Mouse (Mus musculus): ENCODE measurements around the gene Ccna1. TPM values are rescaled to one million over a fixed set of nuclear protein-coding genes. Genes with fewer than 3 reads are reported as not detected.
A peak's percentile ranks its signal among the peaks of the same experiment; 100 is the strongest.

Ccna1 gene
- polyA plus RNA-seq, 1 experiment from 2014 or later = 1.7 TPM

DNA sequence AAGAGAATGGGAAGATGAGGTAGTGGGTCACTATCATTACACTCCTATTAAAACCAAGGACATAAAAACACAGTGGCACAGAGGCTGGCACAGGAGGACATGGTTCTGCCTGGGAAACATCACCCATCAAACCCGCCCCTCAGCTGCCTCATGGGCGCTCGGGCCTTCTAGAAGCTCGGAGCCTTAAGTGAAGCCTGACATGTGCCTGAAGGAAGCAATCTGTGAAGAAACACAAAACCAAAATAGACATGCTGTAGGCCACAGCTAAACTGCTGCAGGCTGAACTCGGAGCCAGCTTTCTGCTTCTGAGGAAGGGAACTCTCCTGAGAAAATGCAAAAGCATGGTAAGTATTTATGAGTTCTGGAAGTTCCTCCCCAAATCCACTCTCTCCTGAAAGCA lies 31.6 kb upstream of the Ccna1 start:
- no peak overlapping the region for H3K9ac ChIP-seq
- H3K9me3 ChIP-seq = no peaks in the 10 kb centered on the region
- 78% methylated on average over 5 of the region's 5 CpGs for WGBS
- no peaks in the 10 kb centered on the region for H3K36me3 ChIP-seq
- H3K27ac ChIP-seq = no peak overlapping the region
- no peak overlapping the region for H3K4me2 ChIP-seq
- H3K27me3 ChIP-seq (replicated peaks) = no peaks in the 10 kb centered on the region
- H3K4me1 ChIP-seq = no peaks in the 10 kb centered on the region
- H3K4me3 ChIP-seq (replicated peaks) = no peak overlapping the region
- no peak for ATAC-seq (ENCODE audit: insufficient read depth, low FRiP score, low read depth)

GRCm38 (mm10) chr3:55085716-55086115 lies 30.4 kb upstream of the Ccna1 start:
- ATAC-seq (ENCODE audit: insufficient read depth, low FRiP score, low read depth) = no peak
- Histone ChIP-seq H3K4me1 (no peaks in the 10 kb centered on the region), H3K9me3 (no peaks in the 10 kb centered on the region), H3K36me3 (no peaks in the 10 kb centered on the region), H3K27me3 (replicated peaks) (no peaks in the 10 kb centered on the region), H3K4me3 (replicated peaks) (no peak overlapping the region), H3K27ac (no peak overlapping the region), H3K4me2 (no peak overlapping the region), H3K9ac (no peak overlapping the region)
- WGBS = 51% methylated on average over 3 of the region's 3 CpGs

GRCm38 (mm10) chr3:55084781-55085180 lies 29.5 kb upstream of the Ccna1 start:
- no peaks in the 10 kb centered on the region for H3K9me3 ChIP-seq
- no peaks in the 10 kb centered on the region for H3K36me3 ChIP-seq
- no peak overlapping the region for H3K4me2 ChIP-seq
- ATAC-seq (ENCODE audit: insufficient read depth, low FRiP score, low read depth) = no peak
- H3K4me3 ChIP-seq (replicated peaks) = no peak overlapping the region
- no peak overlapping the region for H3K27ac ChIP-seq
- WGBS = 52% methylated on average over 6 of the region's 6 CpGs
- no peak overlapping the region for H3K9ac ChIP-seq
- no peaks in the 10 kb centered on the region for H3K27me3 ChIP-seq (replicated peaks)
- no peaks in the 10 kb centered on the region for H3K4me1 ChIP-seq

DNA sequence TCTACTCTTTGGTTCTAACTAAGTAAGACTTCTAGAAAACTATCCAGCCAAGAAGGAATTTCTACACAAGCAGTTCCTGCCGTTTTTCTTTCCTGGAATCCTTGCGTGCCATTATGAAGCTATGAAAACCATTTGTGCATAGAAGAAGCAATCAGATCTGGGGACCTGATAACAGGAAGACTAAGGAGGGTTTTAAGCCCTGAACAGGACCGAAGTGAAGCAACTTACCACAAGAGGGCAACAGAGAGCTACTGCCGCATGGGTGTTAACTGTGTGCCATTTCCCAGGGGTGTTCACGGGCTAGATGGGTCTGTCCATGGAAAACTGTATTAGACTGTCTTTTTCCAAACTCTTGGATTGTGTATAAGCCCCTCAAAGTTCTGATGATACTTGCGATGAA lies 24.8 kb upstream of the Ccna1 start:
- 12% methylated on average over 6 of the region's 6 CpGs for WGBS

GRCm38 (mm10) chr3:55079619-55080018 lies 24.3 kb upstream of the Ccna1 start:
- Histone ChIP-seq H3K9ac (no peak overlapping the region), H3K4me1 (no peaks in the 10 kb centered on the region), H3K4me2 (no peak overlapping the region), H3K9me3 (no peaks in the 10 kb centered on the region), H3K4me3 (replicated peaks) (no peak overlapping the region), H3K27ac (no peak overlapping the region), H3K27me3 (replicated peaks) (no peaks in the 10 kb centered on the region), H3K36me3 (no peaks in the 10 kb centered on the region)
- WGBS = 75% methylated on average over 8 of the region's 8 CpGs
- ATAC-seq (ENCODE audit: insufficient read depth, low FRiP score, low read depth) = no peak

More for the DNA sequence above, 24.8 kb upstream of the Ccna1 start:
- Histone ChIP-seq H3K27ac (no peak overlapping the region), H3K27me3 (replicated peaks) (no peaks in the 10 kb centered on the region), H3K36me3 (no peaks in the 10 kb centered on the region), H3K4me3 (replicated peaks) (no peak overlapping the region), H3K4me1 (no peaks in the 10 kb centered on the region), H3K9ac (no peak overlapping the region), H3K9me3 (no peaks in the 10 kb centered on the region), H3K4me2 (no peak overlapping the region)
- ATAC-seq (ENCODE audit: insufficient read depth, low FRiP score, low read depth) = peak; percentile 70; the same call in 1 of the 2 replicates

DNA sequence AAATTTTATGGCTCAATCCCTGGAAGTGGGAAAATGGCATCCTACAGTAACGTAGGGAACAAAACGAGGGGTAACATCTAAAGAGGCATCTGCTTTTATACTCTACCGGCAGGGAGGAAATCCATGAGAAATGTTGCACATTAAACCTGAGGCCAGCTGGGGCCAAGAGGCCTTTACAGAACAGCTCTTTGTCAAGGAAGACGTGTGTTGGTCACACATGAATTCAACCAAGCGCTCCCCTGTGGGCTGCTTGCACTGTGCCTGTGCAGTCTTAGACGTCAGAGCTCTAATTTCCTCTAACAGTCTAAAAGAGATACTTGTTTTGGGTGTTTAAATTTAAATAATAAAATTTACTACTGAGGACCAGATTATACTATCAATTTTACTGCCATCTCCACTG lies 22.9 kb upstream of the Ccna1 start:
- no peaks in the 10 kb centered on the region for H3K36me3 ChIP-seq
- H3K9me3 ChIP-seq = no peaks in the 10 kb centered on the region
- no peak overlapping the region for H3K4me3 ChIP-seq (replicated peaks)
- WGBS = 61% methylated on average over 6 of the region's 6 CpGs
- H3K9ac ChIP-seq = no peak overlapping the region
- H3K27ac ChIP-seq = no peak overlapping the region
- H3K27me3 ChIP-seq (replicated peaks) = no peaks in the 10 kb centered on the region
- ATAC-seq (ENCODE audit: insufficient read depth, low FRiP score, low read depth) = no peak
- no peaks in the 10 kb centered on the region for H3K4me1 ChIP-seq
- no peak overlapping the region for H3K4me2 ChIP-seq

- Histone ChIP-seq H3K27me3 (replicated peaks) (no peaks in the 10 kb centered on the region), H3K9ac (no peak overlapping the region), H3K36me3 (no peaks in the 10 kb centered on the region), H3K27ac (no peak overlapping the region), H3K4me1 (no peaks in the 10 kb centered on the region), H3K9me3 (no peaks in the 10 kb centered on the region), H3K4me3 (replicated peaks) (no peak overlapping the region), H3K4me2 (no peak overlapping the region)
- ATAC-seq (ENCODE audit: insufficient read depth, low FRiP score, low read depth) = no peak
- WGBS = 68% methylated on average over 3 of the region's 3 CpGs
Measured at GRCm38 (mm10) chr3:55075294-55075648, 20.0 kb upstream of the Ccna1 start.

GRCm38 (mm10) chr3:55074576-55075293 lies 19.4 kb upstream of the Ccna1 start:
- no peak overlapping the region for H3K27ac ChIP-seq
- 81% methylated on average over 6 of the region's 6 CpGs for WGBS
- H3K36me3 ChIP-seq = no peaks in the 10 kb centered on the region
- H3K9me3 ChIP-seq = no peaks in the 10 kb centered on the region
- ATAC-seq (ENCODE audit: insufficient read depth, low FRiP score, low read depth) = no peak
- no peak overlapping the region for H3K4me3 ChIP-seq (replicated peaks)
- no peak overlapping the region for H3K9ac ChIP-seq
- no peak overlapping the region for H3K4me2 ChIP-seq
- no peaks in the 10 kb centered on the region for H3K4me1 ChIP-seq
- no peaks in the 10 kb centered on the region for H3K27me3 ChIP-seq (replicated peaks)

DNA sequence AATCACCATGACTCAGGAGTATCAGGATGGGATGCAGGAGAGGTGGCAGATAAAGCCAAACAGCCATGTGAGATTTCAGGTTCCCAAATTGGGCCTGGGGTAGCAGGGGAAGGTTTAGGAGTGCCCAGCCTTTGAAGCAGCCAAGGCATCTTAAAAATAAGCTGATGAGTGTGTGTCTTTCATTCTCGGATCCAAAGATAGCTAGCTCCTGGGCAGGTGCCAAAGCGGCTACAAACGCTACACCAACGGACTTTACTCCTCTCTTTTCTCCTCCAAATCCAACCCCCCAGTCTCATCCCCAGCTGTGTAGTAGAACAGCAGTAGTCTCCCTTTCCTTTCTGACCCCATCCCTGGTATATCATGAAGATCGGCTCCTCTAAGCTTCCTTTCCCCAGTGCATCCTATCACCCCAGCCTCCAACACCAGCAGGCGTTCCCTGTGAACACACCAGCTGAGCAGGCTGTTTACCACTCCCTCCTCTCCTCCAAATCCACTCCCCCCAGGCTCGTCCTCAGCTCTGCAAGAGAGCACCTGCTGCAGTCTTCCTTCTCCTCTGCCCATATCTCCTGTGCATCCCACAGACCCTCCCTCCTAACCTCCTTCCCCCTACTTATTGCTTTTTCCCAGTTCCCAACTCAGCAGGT lies 12.6 kb upstream of the Ccna1 start:
- Histone ChIP-seq H3K9ac (no peak overlapping the region), H3K4me2 (no peak overlapping the region), H3K27ac (no peak overlapping the region), H3K4me3 (replicated peaks) (no peak overlapping the region), H3K27me3 (replicated peaks) (no peaks in the 10 kb centered on the region), H3K4me1 (no peaks in the 10 kb centered on the region), H3K9me3 (no peaks in the 10 kb centered on the region), H3K36me3 (no peaks in the 10 kb centered on the region)
- WGBS = 31% methylated on average over 7 of the region's 7 CpGs
- ATAC-seq (ENCODE audit: insufficient read depth, low FRiP score, low read depth) = no peak

- no peaks in the 10 kb centered on the region for H3K9me3 ChIP-seq
Measured at GRCm38 (mm10) chr3:55066666-55067023, 11.3 kb upstream of the Ccna1 start.

GRCm38 (mm10) chr3:55065738-55066665 lies 10.7 kb upstream of the Ccna1 start:
- no peak overlapping the region for H3K27ac ChIP-seq
- H3K36me3 ChIP-seq = no peaks in the 10 kb centered on the region
- H3K4me1 ChIP-seq = no peaks in the 10 kb centered on the region
- H3K9ac ChIP-seq = no peak overlapping the region
- WGBS = 53% methylated on average over 14 of the region's 14 CpGs
- H3K4me3 ChIP-seq (replicated peaks) = no peak overlapping the region
- peak; percentile 63; the same call in 1 of the 2 replicates for ATAC-seq (ENCODE audit: insufficient read depth, low FRiP score, low read depth)
- no peaks in the 10 kb centered on the region for H3K27me3 ChIP-seq (replicated peaks)
- H3K9me3 ChIP-seq = no peaks in the 10 kb centered on the region
- no peak overlapping the region for H3K4me2 ChIP-seq

More at GRCm38 (mm10) chr3:55066666-55067023, 11.3 kb upstream of the Ccna1 start:
- Histone ChIP-seq H3K4me3 (replicated peaks) (no peak overlapping the region), H3K36me3 (no peaks in the 10 kb centered on the region), H3K9ac (no peak overlapping the region), H3K27ac (no peak overlapping the region), H3K4me2 (no peak overlapping the region), H3K4me1 (no peaks in the 10 kb centered on the region), H3K27me3 (replicated peaks) (no peaks in the 10 kb centered on the region)
- 34% methylated on average over 12 of the region's 12 CpGs for WGBS
- no peak for ATAC-seq (ENCODE audit: insufficient read depth, low FRiP score, low read depth)

- H3K27me3 ChIP-seq (replicated peaks) = no peaks in the 10 kb centered on the region
- peak; percentile 43; the same call in 1 of the 2 replicates for ATAC-seq (ENCODE audit: insufficient read depth, low FRiP score, low read depth)
- H3K27ac ChIP-seq = no peak overlapping the region
- WGBS = 11% methylated on average over 2 of the region's 2 CpGs
- no peak overlapping the region for H3K4me2 ChIP-seq
- H3K9ac ChIP-seq = no peak overlapping the region
- H3K9me3 ChIP-seq = no peaks in the 10 kb centered on the region
- H3K36me3 ChIP-seq = no peaks in the 10 kb centered on the region
- no peaks in the 10 kb centered on the region for H3K4me1 ChIP-seq
- H3K4me3 ChIP-seq (replicated peaks) = no peak overlapping the region
Measured at GRCm38 (mm10) chr3:55064396-55064795, 9.1 kb upstream of the Ccna1 start.

All from stomach, embryonic 15.5 days (tissue).